Mouse (Mus musculus): ENCODE measurements around the gene Mical3. TPM values are rescaled to one million over a fixed set of nuclear protein-coding genes. Genes with fewer than 3 reads are reported as not detected.

The Mical3 gene
- total and polyA plus RNA-seq, 2 experiments: 5.8 to 7.9 TPM

DNA sequence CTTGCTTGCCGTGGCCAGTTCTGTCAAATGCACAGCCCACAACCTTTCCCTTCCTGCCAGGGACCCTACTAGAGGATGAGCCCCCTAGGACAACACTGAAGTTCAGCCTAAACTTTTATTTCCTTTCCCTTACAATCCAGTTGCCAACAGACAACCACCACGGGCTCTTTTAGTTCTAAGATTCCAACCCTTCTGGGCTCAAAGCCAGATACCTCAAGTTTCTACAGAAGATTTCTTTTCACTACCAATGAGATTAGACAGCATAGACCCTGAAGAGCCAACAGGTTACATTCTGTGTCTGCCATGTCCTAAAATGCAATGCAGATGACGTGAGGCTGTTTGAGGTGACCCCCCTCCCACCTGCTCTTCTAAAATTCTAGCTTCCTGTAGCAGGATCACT, 75.3 kb downstream of the Mical3 start:
- no peak for TF ChIP-seq CTCF (IDR thresholded peaks at IDR 0.05; ENCODE audit: low read depth, low read length)
- TF ChIP-seq POLR2A (IDR thresholded peaks at IDR 0.05; ENCODE audit: extremely low read depth, insufficient read depth, low read length): no peak
- no peak overlapping the region for H3K4me3 ChIP-seq (ENCODE audit: insufficient read depth, low read depth, low read length)
- no peaks in the 10 kb centered on the region for H3K27me3 ChIP-seq (ENCODE audit: control insufficient read depth, insufficient read depth, low read length)
- no peak for DNase-seq (ENCODE audit: extremely low read depth, low read depth, low spot score)
- 67% methylated on average over 3 of the region's 3 CpGs for WGBS
- H3K36me3 ChIP-seq (ENCODE audit: control insufficient read depth, insufficient read depth, low read length): no peaks in the 10 kb centered on the region
- H3K4me1 ChIP-seq (ENCODE audit: control insufficient read depth, insufficient read depth, low read length): peaks cover 28% of the 10 kb centered on the region
- H3K9ac ChIP-seq (ENCODE audit: low read depth, low read length): no peak overlapping the region
- no peak overlapping the region for H3K27ac ChIP-seq (replicated peaks; ENCODE audit: insufficient read depth, low read depth, low read length)
- peaks cover 48% of the 10 kb centered on the region; the same call in 1 of the 2 replicates for H3K79me2 ChIP-seq (ENCODE audit: control insufficient read depth, insufficient read depth, low read length)

DNA sequence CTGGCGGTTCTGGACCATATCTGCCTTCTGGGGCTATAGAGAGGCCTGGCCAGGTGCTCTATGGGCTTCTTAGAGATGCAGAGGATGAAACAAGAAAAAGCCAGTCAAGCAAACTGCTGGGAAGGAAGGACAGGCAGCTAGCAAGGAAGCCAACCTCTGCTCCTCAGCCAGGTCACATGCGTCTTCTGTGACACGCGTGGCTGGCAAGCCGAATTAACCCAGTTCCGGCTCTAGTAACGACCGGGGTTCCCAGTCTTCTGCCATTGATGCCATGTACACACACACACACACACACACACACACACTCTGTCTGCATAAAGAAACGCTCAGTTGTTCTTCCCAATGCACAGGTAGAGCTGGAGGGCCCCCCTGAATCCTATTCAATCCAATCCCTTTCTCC, 75.9 kb downstream of the Mical3 start:
- WGBS: 91% methylated on average over 9 of the region's 9 CpGs
- TF ChIP-seq POLR2A (IDR thresholded peaks at IDR 0.05; ENCODE audit: extremely low read depth, insufficient read depth, low read length) (no peak), CTCF (IDR thresholded peaks at IDR 0.05; ENCODE audit: low read depth, low read length) (no peak)
- H3K79me2 ChIP-seq (ENCODE audit: control insufficient read depth, insufficient read depth, low read length): peaks cover 43% of the 10 kb centered on the region; the same call in 1 of the 2 replicates
- no peak overlapping the region for H3K9ac ChIP-seq (ENCODE audit: low read depth, low read length)
- no peak overlapping the region for H3K27ac ChIP-seq (replicated peaks; ENCODE audit: insufficient read depth, low read depth, low read length)
- DNase-seq (ENCODE audit: extremely low read depth, low read depth, low spot score): no peak
- H3K4me3 ChIP-seq (ENCODE audit: insufficient read depth, low read depth, low read length): no peak overlapping the region
- H3K27me3 ChIP-seq (ENCODE audit: control insufficient read depth, insufficient read depth, low read length): no peaks in the 10 kb centered on the region
- H3K4me1 ChIP-seq (ENCODE audit: control insufficient read depth, insufficient read depth, low read length): peaks cover 29% of the 10 kb centered on the region
- H3K36me3 ChIP-seq (ENCODE audit: control insufficient read depth, insufficient read depth, low read length): no peaks in the 10 kb centered on the region

GRCm38 (mm10) chr6:121054340-121054739, 76.5 kb downstream of the Mical3 start:
- Histone ChIP-seq H3K4me1 (ENCODE audit: control insufficient read depth, insufficient read depth, low read length) (peaks cover 34% of the 10 kb centered on the region), H3K79me2 (ENCODE audit: control insufficient read depth, insufficient read depth, low read length) (peaks cover 43% of the 10 kb centered on the region; the same call in 1 of the 2 replicates)

GRCm38 (mm10) chr6:121053585-121054112, 77.2 kb downstream of the Mical3 start:
- no peak for DNase-seq (ENCODE audit: extremely low read depth, low read depth, low spot score)
- TF ChIP-seq CTCF (IDR thresholded peaks at IDR 0.05; ENCODE audit: low read depth, low read length) (no peak), POLR2A (IDR thresholded peaks at IDR 0.05; ENCODE audit: extremely low read depth, insufficient read depth, low read length) (no peak)
- H3K79me2 ChIP-seq (ENCODE audit: control insufficient read depth, insufficient read depth, low read length): peaks cover 43% of the 10 kb centered on the region; the same call in 1 of the 2 replicates
- no peaks in the 10 kb centered on the region for H3K27me3 ChIP-seq (ENCODE audit: control insufficient read depth, insufficient read depth, low read length)
- no peak overlapping the region for H3K27ac ChIP-seq (replicated peaks; ENCODE audit: insufficient read depth, low read depth, low read length)
- peaks cover 36% of the 10 kb centered on the region for H3K4me1 ChIP-seq (ENCODE audit: control insufficient read depth, insufficient read depth, low read length)
- H3K36me3 ChIP-seq (ENCODE audit: control insufficient read depth, insufficient read depth, low read length): no peaks in the 10 kb centered on the region
- no peak overlapping the region for H3K4me3 ChIP-seq (ENCODE audit: insufficient read depth, low read depth, low read length)
- H3K9ac ChIP-seq (ENCODE audit: low read depth, low read length): no peak overlapping the region
- WGBS: 77% methylated on average over 7 of the region's 7 CpGs

More at GRCm38 (mm10) chr6:121054340-121054739, 76.5 kb downstream of the Mical3 start:
- 75% methylated on average over 3 of the region's 3 CpGs for WGBS
- no peaks in the 10 kb centered on the region for H3K27me3 ChIP-seq (ENCODE audit: control insufficient read depth, insufficient read depth, low read length)
- H3K4me3 ChIP-seq (ENCODE audit: insufficient read depth, low read depth, low read length): no peak overlapping the region
- DNase-seq (ENCODE audit: extremely low read depth, low read depth, low spot score): no peak
- H3K27ac ChIP-seq (replicated peaks; ENCODE audit: insufficient read depth, low read depth, low read length): no peak overlapping the region
- no peaks in the 10 kb centered on the region for H3K36me3 ChIP-seq (ENCODE audit: control insufficient read depth, insufficient read depth, low read length)
- TF ChIP-seq POLR2A (IDR thresholded peaks at IDR 0.05; ENCODE audit: extremely low read depth, insufficient read depth, low read length) (no peak), CTCF (IDR thresholded peaks at IDR 0.05; ENCODE audit: low read depth, low read length) (no peak)
- H3K9ac ChIP-seq (ENCODE audit: low read depth, low read length): no peak overlapping the region

- H3K9ac ChIP-seq (ENCODE audit: low read depth, low read length): no peak overlapping the region
- no peak overlapping the region for H3K4me3 ChIP-seq (ENCODE audit: insufficient read depth, low read depth, low read length)
- TF ChIP-seq CTCF (IDR thresholded peaks at IDR 0.05; ENCODE audit: low read depth, low read length): no peak
- TF ChIP-seq POLR2A (IDR thresholded peaks at IDR 0.05; ENCODE audit: extremely low read depth, insufficient read depth, low read length): no peak
- H3K27me3 ChIP-seq (ENCODE audit: control insufficient read depth, insufficient read depth, low read length): no peaks in the 10 kb centered on the region
- no peaks in the 10 kb centered on the region for H3K36me3 ChIP-seq (ENCODE audit: control insufficient read depth, insufficient read depth, low read length)
- DNase-seq (ENCODE audit: extremely low read depth, low read depth, low spot score): no peak
- peaks cover 49% of the 10 kb centered on the region; the same call in 1 of the 2 replicates for H3K79me2 ChIP-seq (ENCODE audit: control insufficient read depth, insufficient read depth, low read length)
- no peak overlapping the region for H3K27ac ChIP-seq (replicated peaks; ENCODE audit: insufficient read depth, low read depth, low read length)
- 94% methylated on average over 13 of the region's 13 CpGs for WGBS
- peaks cover 35% of the 10 kb centered on the region for H3K4me1 ChIP-seq (ENCODE audit: control insufficient read depth, insufficient read depth, low read length)
These were observed 78.7 kb downstream of the Mical3 start for GRCm38 (mm10) chr6:121051972-121052629.

- H3K36me3 ChIP-seq (ENCODE audit: control insufficient read depth, insufficient read depth, low read length): no peaks in the 10 kb centered on the region
- no peaks in the 10 kb centered on the region for H3K27me3 ChIP-seq (ENCODE audit: control insufficient read depth, insufficient read depth, low read length)
- no peak overlapping the region for H3K27ac ChIP-seq (replicated peaks; ENCODE audit: insufficient read depth, low read depth, low read length)
- no peak overlapping the region for H3K9ac ChIP-seq (ENCODE audit: low read depth, low read length)
- 49% methylated on average over 8 of the region's 8 CpGs for WGBS
- DNase-seq (ENCODE audit: extremely low read depth, low read depth, low spot score): peak; percentile 56
- H3K4me1 ChIP-seq (ENCODE audit: control insufficient read depth, insufficient read depth, low read length): peaks cover 29% of the 10 kb centered on the region
- no peak overlapping the region for H3K4me3 ChIP-seq (ENCODE audit: insufficient read depth, low read depth, low read length)
- H3K79me2 ChIP-seq (ENCODE audit: control insufficient read depth, insufficient read depth, low read length): peaks cover 50% of the 10 kb centered on the region; the same call in 1 of the 2 replicates
- TF ChIP-seq CTCF (IDR thresholded peaks at IDR 0.05; ENCODE audit: low read depth, low read length) (no peak), POLR2A (IDR thresholded peaks at IDR 0.05; ENCODE audit: extremely low read depth, insufficient read depth, low read length) (no peak)
These were observed 79.4 kb downstream of the Mical3 start for GRCm38 (mm10) chr6:121051411-121051810.

Measured in liver, adult 2 months (tissue).